Mouse (Mus musculus) bone marrow macrophage, adult 2 months (primary cell): Measurements from ENCODE around the gene Cox10.

ENCODE experiments used
- CTCF ChIP-seq: IDR thresholded peaks from 2 replicates; pipeline ENCODE4 v1.5.1; 2012; ENCODE audit warnings: low read depth, mild to moderate bottlenecking, low read length, moderate library complexity
- POLR2A ChIP-seq: IDR thresholded peaks from 2 replicates; pipeline ENCODE4 v1.6.1; 2012; ENCODE audit warnings: mild to moderate bottlenecking, low read depth, low read length, borderline replicate concordance

DNA sequence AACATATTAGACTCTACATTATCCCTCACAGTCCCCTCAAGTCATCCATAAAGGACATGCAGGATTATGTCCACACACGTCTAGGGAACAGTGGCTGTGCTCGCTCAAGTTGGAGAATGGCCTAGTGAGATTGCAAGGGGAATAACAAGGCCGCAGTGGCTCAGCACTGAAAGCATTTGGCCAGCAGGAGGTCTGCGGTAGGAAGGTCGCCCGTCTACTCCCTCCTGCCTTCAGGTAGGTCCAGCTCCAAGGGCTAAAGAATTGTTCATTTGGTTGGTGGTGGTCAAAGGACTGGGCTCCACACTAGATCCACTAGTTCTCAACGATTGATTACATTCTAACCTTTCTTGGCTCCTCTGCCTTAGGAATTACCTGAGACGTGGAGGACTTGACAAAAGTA is 89.0 kb downstream of the Cox10 start:
- TF ChIP-seq POLR2A, result no peak
- no peak for TF ChIP-seq CTCF
